Mouse (Mus musculus) A20 (cell line): ENCODE data around the gene Opn4.

ENCODE experiments used
- DNase-seq: peaks from one replicate; pipeline ENCODE4 v3.0.0-alpha.2; 2011; ENCODE audit warnings: low read depth, low spot score

The Opn4 gene

DNA sequence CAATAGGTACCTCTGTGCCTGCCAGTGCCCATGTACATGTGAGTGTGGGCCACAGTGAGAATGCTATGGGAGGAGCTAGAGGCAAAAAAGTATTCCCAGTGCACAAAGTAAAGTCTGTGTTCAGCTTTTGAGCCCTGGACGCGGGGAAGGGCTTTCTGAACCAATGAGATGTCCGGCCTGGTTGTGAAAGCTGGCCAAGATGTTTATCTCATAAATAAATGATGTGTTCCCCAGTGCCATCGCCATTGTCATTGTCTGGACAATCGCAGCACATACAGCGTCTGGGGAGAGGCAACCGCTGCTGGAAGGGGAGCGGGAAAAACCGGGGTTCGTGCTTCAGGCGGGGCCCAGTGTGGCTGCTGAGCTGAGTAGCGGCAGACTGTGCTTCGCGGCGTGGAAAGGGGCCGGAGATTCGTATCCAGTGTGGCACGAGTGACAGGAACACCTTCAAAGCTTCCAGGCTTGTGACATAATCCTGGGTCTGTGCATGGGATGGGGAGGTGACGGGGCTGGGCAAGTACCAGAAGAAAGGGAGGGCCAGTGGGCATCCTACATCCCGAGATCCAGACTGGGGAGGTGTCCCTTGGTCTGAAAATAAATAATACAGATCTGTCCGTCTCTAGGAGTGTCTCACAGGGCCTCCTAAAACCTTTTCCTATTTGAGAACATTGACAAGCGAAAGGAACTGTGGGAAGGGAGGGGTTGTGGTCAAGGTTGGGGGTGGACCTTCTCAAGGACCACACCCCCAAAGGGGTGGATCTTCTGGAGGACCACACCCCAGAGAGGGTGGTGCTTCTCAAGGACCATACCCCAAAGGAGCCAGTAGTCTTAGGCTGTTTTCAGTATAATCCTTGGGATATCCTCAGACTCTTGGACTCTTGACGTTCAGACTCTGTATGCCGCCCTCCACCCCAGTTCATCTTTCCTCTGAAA is 8.9 kb downstream of the Opn4 start:
- peak; percentile 16 for DNase-seq

DNA sequence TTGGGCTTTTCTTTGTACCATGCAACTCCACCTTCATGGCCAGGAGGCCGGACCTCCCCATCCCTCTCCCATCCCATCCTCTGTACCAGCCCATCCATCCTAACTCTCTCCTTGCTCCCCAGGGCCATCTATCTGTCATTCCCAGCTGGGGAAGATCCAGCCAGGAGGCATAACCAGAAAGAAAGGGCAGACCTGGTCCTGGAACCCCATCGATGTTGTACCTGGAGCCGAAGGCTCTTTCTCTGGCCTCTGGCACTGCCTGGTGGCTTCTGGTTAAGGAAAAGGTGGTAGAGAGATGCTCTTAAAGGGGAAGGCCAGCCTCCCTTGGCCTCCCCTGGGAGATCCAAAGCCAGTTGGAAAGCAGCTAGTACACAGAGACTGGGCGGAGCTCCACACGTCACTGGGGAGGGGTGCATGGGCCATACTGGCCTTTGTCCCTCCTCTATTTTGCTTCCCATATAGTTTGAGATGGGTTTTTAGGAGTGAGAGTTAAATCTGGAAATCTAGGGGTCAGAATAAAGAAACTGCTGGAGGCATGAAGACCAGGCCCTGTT is 9.8 kb downstream of the Opn4 start:
- no peak for DNase-seq

DNA sequence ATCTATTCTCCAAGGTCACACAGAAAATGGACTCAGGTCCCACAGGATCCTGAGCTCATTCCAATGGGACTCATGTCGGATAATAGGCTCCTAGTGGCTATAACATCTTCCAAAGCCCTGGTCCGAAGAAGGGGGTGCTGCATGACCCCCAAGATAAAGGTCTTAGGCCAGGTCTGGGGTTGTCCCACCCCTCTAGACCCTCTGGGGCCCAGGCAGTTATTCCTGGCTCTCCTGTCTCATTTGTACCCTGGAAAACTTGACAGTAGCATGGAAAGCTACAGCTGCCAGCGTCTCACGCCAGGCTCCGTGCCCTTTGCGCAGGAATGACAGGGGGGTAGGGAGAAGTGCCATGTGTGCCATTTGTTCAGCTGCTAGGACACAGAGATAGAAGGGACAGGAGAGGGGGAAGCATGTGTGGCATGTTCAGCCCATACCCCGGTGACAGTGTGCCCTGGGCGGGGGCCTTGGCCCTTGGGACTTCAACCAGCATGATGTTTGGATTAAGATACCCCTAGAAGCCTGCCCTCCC is 10.7 kb downstream of the Opn4 start:
- no peak for DNase-seq

DNA sequence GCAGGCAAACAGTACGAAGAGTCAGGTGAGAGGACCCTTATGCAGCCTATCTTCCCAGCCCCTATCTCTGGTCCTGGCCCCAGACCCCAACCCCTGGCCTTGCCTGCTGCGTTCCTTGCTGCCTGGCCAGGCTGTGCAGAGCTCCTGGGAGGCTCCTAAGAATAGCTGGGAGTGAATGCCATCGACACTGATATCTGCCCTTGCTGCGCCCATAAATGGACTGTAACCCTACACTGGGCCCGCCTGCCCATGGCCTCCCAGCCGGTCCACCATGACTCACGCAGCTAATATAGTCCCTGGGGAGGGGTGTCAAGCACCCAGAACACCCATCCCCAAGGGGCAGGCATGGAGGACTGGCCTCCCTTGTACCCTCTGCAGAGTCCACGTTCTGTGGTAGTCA is 11.4 kb downstream of the Opn4 start, which contains the start of gene Ldb3:
Ldb3 (minus strand) TSS at position 185 of the 400 bp plus-strand sequence.
- DNase-seq, result no peak

DNA sequence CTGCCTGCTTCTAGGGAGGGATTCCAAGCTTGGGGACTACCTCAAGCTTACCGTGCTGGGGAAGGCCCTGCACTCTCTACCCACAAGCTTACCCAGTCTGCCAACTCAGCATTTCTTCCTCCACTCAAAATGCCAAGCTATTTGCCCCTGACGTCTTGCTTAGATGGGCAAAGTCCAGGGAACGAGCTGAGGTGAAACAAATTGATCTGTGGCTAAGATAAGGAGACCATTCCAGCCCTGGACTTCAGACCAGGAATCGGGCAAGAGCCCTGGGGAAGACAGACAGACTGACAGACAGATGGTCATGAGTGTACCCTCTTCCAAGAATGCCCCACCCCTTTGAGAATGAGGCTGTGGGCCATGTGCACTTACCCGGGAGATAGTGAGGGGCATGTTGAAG is 11.9 kb downstream of the Opn4 start:
- DNase-seq, result no peak

DNA sequence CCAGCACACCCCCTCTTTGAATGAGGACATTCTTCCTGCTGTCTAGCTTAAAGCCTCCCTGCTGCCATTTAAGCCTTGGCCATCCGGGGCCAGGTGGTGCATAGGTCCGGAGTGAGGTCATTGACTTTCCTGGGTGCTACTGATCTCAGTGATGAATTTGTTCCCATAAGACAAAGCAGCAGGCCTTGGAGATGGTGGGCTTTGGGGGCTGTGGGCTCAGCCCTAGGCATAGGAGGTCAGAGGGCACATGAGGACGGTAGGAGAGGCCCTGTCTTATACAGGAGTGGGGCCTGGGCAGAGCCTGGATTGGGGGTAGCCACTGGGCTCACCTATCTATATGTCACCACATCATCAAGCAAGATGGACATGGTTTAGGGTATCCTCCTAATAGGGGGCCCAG is 13.1 kb downstream of the Opn4 start:
- no peak for DNase-seq

DNA sequence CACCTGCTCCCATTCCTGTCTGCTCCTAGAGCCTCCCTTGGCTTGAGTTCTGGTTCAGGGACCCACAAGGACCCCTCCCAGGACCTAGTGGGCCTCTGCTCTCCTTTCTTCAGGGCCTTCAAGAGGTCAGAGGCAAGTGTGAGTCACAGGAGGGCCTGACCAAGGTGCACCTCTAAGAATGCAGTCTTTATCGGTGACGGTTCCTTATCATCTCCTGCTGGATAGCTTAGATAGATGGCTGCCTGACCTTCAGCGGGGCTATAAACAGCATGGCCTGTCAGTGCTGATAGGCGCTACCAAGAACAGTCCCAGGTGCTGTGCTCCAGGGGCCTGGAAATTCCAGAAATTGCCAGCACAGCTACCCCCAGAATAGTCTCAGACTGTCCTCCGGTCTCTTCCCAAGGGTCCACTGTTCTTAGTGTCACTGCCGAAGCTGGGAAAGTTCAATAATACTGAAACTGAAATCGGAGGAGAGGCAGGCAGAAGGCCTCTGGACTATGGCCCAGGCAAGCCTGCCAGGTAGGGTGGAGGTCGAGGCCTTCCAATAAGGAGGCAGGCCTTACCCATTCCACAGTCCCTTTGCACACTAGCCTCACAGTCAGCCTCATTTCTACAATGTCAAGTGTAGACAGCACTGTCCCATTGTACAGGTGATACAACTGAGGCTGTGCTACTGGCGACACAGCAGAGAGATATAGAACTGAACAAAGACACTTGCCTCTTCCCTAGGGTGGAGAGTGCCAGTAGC is 14.4 kb downstream of the Opn4 start:
- no peak for DNase-seq

DNA sequence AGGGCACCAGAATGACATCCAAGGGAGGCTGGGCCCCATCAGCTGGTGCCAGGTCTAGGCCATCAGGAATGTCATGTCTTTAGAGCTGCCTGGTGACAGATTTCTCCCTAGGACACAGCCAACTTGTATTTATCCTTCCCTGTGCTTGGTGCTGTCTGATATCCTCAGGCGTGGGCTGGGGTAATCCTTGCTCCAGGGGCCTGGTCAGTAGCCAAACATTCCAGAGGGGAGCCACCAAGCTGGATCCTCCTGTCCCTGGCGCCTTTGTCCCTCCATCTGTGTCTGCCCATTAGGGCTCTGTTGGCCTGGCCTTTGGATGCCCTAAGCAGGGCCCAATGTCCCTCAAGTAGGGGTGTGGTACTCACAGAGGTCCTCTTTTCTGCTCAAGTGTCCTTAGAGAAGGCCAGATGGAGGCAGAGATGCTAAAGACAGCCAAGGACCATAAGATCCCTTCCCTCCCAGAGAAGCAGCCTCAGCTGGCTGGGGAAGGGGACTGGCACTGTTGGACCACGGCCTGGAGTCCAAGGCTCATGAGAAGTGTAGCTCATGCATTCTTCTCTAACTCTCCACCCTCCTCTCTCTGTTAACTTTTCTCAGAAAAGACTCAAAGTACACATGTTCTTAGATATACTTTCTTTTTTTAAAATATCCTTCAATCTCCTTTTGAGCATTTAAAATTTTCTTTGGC is 17.1 kb downstream of the Opn4 start:
- no peak for DNase-seq

DNA sequence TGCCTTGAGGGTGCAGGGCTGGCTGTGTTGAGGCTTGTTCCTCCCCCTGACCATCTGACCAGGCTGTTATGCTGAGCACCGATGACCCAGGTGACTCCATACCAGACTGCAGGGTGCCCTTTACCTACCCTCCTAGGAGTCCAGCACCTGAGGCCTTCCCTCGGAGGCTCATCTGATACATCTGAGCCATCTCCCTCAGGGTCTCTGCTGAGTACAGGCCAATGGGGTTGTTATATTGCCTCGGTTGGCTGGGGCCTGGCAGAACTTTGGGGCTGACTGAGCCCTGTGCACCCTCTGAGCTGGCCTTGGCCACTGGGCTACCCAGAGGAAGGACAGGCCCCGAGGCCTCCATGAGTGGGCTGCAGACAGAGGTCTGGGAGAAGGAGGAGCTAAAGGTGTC is 23.1 kb downstream of the Opn4 start:
- DNase-seq, result no peak

DNA sequence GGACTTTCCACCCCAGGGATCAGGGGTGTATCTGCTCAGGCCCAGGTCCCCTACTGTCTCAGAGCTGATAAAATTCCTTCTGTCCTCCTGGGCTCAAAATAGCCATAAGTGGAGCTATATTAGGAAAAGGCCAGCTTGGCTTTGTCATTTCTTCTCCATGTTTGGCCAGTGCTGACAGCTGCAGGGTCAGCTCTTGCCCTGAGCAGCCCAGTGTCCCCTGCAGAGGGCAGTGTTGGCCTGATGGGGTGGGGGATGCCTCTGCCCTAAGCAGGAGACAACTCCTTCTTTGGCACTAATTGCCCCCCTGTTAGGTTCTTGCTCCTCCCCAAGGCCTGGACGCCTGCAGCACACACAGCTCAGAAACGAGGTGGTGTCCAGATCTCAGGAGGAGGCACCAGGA is 25.9 kb downstream of the Opn4 start:
- DNase-seq, result peak; percentile 20

DNA sequence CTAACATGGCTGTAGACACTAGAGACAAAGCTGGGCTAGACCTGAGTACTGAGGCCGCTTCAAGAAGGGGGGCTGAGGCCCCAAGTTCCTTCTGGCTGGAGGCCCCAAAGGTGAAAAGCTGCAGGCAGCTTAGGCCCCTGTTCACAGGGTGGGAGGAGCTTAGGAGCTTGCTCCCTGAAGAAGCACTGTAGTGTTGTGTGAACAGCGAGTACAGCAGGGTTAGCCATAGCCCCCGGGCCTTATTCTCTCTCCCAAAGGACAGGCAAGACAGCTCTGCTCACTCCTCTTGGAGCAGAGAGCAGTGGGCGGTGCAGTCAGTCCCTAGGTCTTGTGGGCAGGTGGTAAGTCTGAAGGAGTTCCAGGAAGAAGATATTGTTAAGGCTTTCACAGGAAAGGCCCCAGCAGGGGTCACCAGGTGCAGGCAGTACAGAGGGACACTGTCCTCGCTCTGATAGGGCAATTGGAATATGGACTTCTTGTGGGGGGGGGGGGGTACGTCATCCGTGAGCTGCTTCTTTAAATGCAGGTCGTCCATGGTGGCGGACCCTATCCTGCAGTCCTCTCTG is 26.5 kb downstream of the Opn4 start:
- DNase-seq, result no peak

DNA sequence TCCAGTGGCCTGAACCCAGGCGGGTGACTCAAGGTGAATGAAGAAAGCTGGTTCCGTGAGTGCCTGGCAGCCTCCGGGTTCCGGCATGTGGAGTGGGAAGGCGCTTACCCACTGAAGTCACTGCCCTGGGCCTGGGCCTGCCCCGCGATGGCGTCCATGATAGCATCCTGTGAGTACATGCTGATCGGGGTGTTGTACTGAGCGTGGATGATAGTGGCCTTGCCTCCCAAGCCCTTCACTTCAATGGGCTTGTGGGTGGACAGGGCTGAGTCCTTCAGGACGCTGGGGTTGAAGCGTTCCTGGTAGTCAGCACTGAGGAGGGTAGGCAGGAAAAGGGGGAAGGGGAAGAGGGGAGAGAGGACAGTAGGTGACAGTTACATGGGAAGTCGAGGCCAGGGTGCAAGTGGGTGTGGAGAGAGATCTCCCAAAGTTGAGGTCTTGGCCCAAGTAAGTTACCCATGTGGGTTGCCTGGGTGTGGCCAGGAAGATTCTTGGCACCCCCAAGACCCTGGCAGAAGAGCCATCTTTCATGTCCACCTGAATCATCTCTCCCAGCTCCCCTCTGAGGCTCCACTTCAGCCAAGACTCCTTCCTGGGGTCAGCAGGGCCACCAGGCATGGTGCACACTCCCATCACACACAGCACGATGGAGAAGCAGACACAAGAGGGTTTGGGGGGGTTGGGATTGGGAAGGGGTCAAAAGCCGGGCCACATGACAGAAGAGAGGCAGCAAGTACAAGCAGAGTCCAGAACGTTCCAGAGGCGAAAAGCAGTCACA is 28.1 kb downstream of the Opn4 start:
- DNase-seq, result no peak

DNA sequence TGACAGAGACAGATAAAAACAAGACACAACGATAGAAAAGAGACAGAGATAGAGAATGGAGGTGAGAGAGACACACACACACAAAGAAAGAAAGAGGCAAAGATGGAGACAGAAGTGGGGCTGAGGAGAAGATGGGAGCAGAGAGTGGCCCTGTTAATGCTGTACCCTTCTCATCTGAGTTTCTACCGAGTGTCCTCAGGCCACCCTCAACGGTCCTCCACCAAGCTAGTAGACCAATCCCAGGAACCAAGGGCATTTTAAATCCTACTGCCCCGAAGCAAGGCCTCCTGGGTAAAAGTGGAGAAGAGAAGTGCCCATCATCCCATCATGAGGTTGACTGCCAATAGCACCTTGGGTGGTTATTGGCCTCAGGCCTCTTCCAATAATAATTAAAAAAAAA is 29.0 kb downstream of the Opn4 start:
- DNase-seq, result no peak

DNA sequence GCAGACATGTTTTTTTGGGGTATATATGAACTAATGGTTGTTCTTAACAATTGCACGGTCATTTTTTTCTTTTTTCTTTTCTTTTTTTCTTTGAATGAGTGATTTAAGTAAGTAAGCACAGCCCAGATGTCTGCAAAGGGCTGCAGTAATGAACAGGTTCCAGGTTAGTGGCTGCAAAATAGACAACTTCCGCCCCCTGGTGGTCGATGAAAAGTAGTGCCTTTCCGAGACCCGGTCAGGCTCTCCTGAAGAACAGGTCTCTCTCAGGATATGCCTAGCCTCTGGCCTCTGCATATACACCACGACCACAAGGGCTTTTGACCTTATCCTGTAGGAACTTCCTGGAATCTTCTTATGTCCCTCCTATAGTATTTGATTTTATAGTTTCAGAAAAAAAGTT is 29.6 kb downstream of the Opn4 start:
- peak; percentile 74 for DNase-seq

DNA sequence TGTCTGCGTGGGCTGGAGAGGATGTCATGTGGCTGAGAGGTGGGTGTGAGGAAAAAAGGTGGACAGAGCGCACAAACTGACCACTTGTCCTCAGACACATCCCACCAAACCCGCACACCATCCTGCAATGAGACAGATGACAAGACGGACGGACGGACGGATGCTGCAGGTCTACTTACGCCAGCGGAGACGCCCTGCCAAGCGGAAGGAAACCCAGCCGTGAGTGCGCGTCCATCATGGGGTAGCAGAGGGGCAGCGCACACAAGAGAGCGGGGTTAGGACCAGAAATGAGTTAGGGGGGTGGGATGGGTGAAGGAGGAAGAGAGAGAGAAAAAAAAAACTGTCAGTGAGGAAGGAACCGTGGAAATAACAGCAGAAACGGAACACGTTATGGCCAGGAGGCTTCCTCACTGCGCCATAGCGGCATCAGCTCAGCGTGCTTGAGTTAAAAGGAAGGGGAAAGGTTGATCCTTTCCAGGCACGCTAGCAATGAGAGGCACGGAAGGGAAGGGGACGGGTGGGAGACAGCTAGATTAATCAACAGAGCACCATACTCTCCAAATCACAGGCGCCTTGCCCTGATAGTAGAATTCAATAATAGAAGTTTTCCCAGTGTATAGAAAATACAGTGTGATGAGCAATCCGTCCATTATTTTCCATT is 30.3 kb downstream of the Opn4 start:
- DNase-seq, result no peak

DNA sequence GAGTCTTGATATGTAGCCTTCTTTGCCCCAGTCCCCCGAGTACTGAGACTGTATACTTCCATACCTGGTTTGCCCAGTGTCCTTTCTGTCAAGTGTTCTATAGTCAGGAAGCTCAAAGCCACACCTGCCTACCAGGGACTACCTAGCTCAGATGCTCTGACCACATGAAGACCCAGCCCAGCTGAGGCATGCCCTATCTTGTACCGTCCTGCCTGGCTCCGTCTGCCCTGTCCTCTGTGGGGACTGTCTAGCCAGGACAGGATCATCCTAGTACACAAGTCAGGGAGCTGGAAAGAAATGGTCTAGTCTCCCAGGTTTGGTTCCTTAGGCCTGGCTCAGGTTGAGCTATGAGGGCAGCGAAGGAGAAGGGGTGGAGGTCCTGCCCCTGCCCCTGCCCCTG is 31.3 kb downstream of the Opn4 start:
- no peak for DNase-seq

DNA sequence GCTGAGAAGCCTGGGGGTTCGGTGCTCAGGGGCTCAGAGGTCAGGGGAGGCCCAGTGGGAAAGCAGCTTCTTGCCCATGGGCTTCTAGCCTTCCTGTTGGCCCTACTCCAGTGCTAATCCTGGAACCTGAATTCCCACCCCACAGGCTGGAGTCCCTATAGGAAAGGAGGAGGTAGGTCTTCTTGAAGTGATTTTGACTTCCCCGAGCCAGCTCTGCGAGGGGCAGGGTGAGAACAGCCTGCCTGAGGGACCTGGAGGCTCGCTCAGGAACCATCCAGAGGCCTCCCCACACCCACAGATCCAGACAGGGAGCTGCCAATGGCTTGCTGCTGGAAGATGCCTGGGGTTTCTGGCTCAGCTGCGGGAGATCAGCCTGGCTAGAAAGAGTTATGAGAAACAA is 32.2 kb downstream of the Opn4 start:
- no peak for DNase-seq

DNA sequence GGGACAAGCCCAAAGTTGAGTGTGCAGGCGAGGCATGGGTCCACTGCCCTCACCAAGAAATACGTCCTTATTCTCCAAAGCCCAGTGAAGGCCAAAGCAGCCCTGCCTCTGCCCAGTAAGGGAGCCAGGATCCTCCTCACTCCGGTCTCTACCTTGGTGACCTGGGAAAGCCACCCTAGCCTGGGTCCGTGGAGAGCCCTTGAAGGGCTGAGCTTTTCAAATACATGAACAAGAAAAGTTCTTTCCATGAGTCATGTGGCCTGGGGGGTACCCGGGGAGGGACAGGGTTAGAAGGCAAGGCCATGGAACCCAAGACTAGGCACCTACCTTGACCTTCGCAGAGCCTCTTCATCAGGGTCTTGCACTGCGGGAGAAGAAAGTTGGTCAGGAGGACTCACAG is 33.4 kb downstream of the Opn4 start:
- DNase-seq, result no peak

DNA sequence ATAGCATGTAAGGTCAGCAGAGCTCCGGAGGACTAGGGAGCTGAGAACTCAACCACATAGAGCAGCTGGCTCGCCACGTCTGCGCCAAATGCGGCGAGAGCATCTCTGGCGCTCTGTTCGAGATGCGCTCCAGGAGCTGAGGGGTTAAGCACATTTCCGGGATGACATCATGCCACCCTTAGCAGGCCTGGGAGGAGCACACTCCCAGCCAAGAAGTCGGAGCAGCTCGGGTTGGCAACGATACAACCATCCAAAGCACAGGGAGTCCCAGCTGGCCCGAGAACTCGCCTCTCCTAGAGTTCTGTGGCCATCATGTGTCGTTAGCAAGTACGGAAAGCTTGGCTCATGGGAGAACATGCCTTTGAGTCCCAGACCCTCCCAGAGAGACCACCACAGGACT is 34.2 kb downstream of the Opn4 start:
- no peak for DNase-seq

DNA sequence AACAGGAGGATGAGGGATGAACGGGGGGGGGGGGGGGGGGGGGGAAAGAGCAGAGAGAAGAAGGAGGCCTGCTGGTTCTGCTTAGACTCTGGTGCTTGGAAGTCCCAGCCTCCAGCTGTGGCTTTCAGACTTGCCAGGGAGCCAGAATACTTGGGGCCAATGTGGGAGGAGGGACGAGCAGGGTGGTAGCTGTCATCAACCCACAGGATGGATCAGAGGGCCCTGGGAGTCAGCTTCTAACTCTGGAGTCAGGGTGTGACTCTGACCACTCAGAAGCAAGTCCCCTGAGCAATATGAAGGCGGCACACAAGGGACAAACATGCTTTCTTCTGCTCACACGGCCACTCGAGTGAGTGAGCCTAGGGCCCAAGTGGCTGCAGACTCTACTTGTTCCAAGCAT is 35.3 kb downstream of the Opn4 start:
- no peak for DNase-seq
